Mouse (Mus musculus) CH12.LX (cell line): ENCODE data around the gene Hcrt. TPM values are rescaled to one million over a fixed set of nuclear protein-coding genes. Genes with fewer than 3 reads are reported as not detected.

Experiments used
- DNase-seq: peaks from one replicate; pipeline ENCODE4 v3.0.0-alpha.2; 2013; ENCODE audit errors: extremely low read depth
- H3K27ac ChIP-seq: 2 replicates; pipeline ENCODE4 v1.5.1; 2012; ENCODE audit warnings: low read depth, mild to moderate bottlenecking, control low read depth, moderate library complexity; ENCODE audit not compliant: insufficient read depth
- H3K27me3 ChIP-seq: replicated peaks from 2 replicates; pipeline ENCODE3; 2012; ENCODE audit warnings: inconsistent platforms
- H3K36me3 ChIP-seq, 2 experiments: replicated peaks in 1 of 2; 2 replicates each; pipeline versions ENCODE3 to v1.6.1; 2012; ENCODE audit warnings: inconsistent platforms in 1 of 2, low read length in 1 of 2, mild to moderate bottlenecking in 1 of 2, mixed read lengths in 1 of 2, moderate library complexity in 1 of 2; ENCODE audit not compliant: control insufficient read depth in 1 of 2, insufficient read depth in 1 of 2
- H3K4me1 ChIP-seq, 2 experiments: 2 replicates each; pipeline ENCODE4 v1.6.1; 2012; ENCODE audit warnings: inconsistent platforms in 1 of 2, moderate library complexity in 1 of 2; ENCODE audit not compliant: insufficient read depth in 2 of 2, control insufficient read depth in 1 of 2
- H3K4me2 ChIP-seq: 2 replicates; pipeline ENCODE4 v1.6.1; 2012; ENCODE audit warnings: low read depth, mild to moderate bottlenecking, control low read depth; ENCODE audit not compliant: poor library complexity, insufficient read depth, severe bottlenecking
- H3K4me3 ChIP-seq, 3 experiments: fragments of 150-350 bp in 1 of 3; sonication (generic) in 1 of 3; replicated peaks in 1 of 3; 2 replicates each; pipeline versions ENCODE3 to v1.5.1; 2011 to 2012; ENCODE audit warnings: low read depth in 2 of 3, low read length in 2 of 3, mild to moderate bottlenecking in 2 of 3, moderate library complexity in 2 of 3, control low read depth in 1 of 3, improper control_type of control experiment in 1 of 3, inconsistent platforms in 1 of 3, mixed read lengths in 1 of 3; ENCODE audit not compliant: poor library complexity in 1 of 3
- H3K79me2 ChIP-seq: replicated peaks from 2 replicates; pipeline ENCODE4 v1.6.1; 2012; ENCODE audit warnings: mild to moderate bottlenecking, moderate library complexity; ENCODE audit not compliant: control insufficient read depth, poor library complexity, insufficient read depth, severe bottlenecking; ENCODE audit errors: extremely low read depth
- H3K9ac ChIP-seq: 2 replicates; pipeline ENCODE4 v1.6.1; 2012; ENCODE audit warnings: low read depth, mild to moderate bottlenecking, control low read depth, moderate library complexity; ENCODE audit not compliant: insufficient read depth
- H3K9me3 ChIP-seq: replicated peaks from 2 replicates; pipeline ENCODE3; 2012; ENCODE audit warnings: low read length, inconsistent platforms, mixed read lengths
- BHLHE40 ChIP-seq: IDR thresholded peaks from 2 replicates; pipeline ENCODE4 v1.6.1; 2011; ENCODE audit warnings: mild to moderate bottlenecking, low read depth, low read length, improper control_type of control experiment
- CHD1 ChIP-seq: IDR thresholded peaks from 2 replicates; pipeline ENCODE4 v1.6.1; 2012; ENCODE audit warnings: low read depth, low read length, improper control_type of control experiment, inconsistent platforms
- CHD2 ChIP-seq: IDR thresholded peaks from 2 replicates; pipeline ENCODE4 v1.6.1; 2011; ENCODE audit warnings: low read length, improper control_type of control experiment
- CTCF ChIP-seq, 2 experiments: IDR thresholded peaks in 1 of 2; conservative IDR thresholded peaks in 1 of 2; 2 replicates each; pipeline ENCODE4 v1.5.1; 2011 to 2012; ENCODE audit warnings: low read depth in 2 of 2, low read length in 2 of 2, improper control_type of control experiment in 1 of 2, inconsistent platforms in 1 of 2, mild to moderate bottlenecking in 1 of 2, moderate library complexity in 1 of 2
- E2F4 ChIP-seq: IDR thresholded peaks from 2 replicates; pipeline ENCODE4 v1.6.1; 2011; ENCODE audit warnings: low read depth, low read length, improper control_type of control experiment; ENCODE audit not compliant: insufficient replicate concordance
- ELF1 ChIP-seq: IDR thresholded peaks from 2 replicates; pipeline ENCODE4 v1.6.1; 2014; ENCODE audit warnings: low read depth, mild to moderate bottlenecking, inconsistent platforms, low read length, improper control_type of control experiment
- EP300 ChIP-seq: IDR thresholded peaks from 2 replicates; pipeline ENCODE4 v1.6.1; 2011; ENCODE audit warnings: low read length, improper control_type of control experiment
- ETS1 ChIP-seq: conservative IDR thresholded peaks from 2 replicates; pipeline ENCODE4 v1.6.1; 2012; ENCODE audit warnings: low read depth, mild to moderate bottlenecking, inconsistent platforms, low read length, improper control_type of control experiment, moderate library complexity
- IRF4 ChIP-seq: IDR thresholded peaks from 2 replicates; pipeline ENCODE4 v1.6.1; 2014; ENCODE audit warnings: low read depth, mild to moderate bottlenecking, inconsistent platforms, low read length, improper control_type of control experiment
- JUN ChIP-seq: IDR thresholded peaks from 2 replicates; pipeline ENCODE4 v1.6.1; 2011; ENCODE audit warnings: low read depth, mild to moderate bottlenecking, low read length, improper control_type of control experiment, moderate library complexity; ENCODE audit not compliant: insufficient read depth
- JUND ChIP-seq: conservative IDR thresholded peaks from 2 replicates; pipeline ENCODE4 v1.6.1; 2011; ENCODE audit warnings: low read depth, low read length, improper control_type of control experiment
- KAT2A ChIP-seq: IDR thresholded peaks from 2 replicates; pipeline ENCODE4 v1.6.1; 2012; ENCODE audit warnings: low read length, improper control_type of control experiment, inconsistent platforms; ENCODE audit not compliant: insufficient replicate concordance
- MAX ChIP-seq: IDR thresholded peaks from 2 replicates; pipeline ENCODE4 v1.6.1; 2011; ENCODE audit warnings: low read length, improper control_type of control experiment
- MEF2A ChIP-seq: IDR thresholded peaks from 2 replicates; pipeline ENCODE4 v1.6.1; 2014; ENCODE audit warnings: low read depth, mild to moderate bottlenecking, inconsistent platforms, low read length, improper control_type of control experiment, borderline replicate concordance
- MXI1 ChIP-seq: IDR thresholded peaks from 2 replicates; pipeline ENCODE4 v1.6.1; 2011; ENCODE audit warnings: mild to moderate bottlenecking, low read depth, low read length, improper control_type of control experiment
- MYC ChIP-seq: IDR thresholded peaks from 2 replicates; pipeline ENCODE4 v1.6.1; 2011; ENCODE audit warnings: low read depth, mild to moderate bottlenecking, improper control_type of control experiment, low read length
- POLR2A ChIP-seq: IDR thresholded peaks from 2 replicates; pipeline ENCODE4 v1.6.1; 2011; ENCODE audit warnings: low read depth, mild to moderate bottlenecking, improper control_type of control experiment, low read length
- RCOR1 ChIP-seq: conservative IDR thresholded peaks from 2 replicates; pipeline ENCODE4 v1.6.1; 2012; ENCODE audit warnings: low read depth, mild to moderate bottlenecking, inconsistent platforms, low read length, improper control_type of control experiment
- SMC3 ChIP-seq: IDR thresholded peaks from 2 replicates; pipeline ENCODE4 v1.6.1; 2011; ENCODE audit warnings: low read depth, low read length, improper control_type of control experiment
- TBP ChIP-seq: conservative IDR thresholded peaks from 2 replicates; pipeline ENCODE4 v1.6.1; 2011; ENCODE audit warnings: low read depth, low read length, improper control_type of control experiment
- TCF12 ChIP-seq: IDR thresholded peaks from 2 replicates; pipeline ENCODE4 v1.6.1; 2014; ENCODE audit warnings: low read depth, mild to moderate bottlenecking, inconsistent platforms, low read length, improper control_type of control experiment
- UBTF ChIP-seq: IDR thresholded peaks from 2 replicates; pipeline ENCODE4 v1.6.1; 2012; ENCODE audit warnings: low read depth, mild to moderate bottlenecking, inconsistent platforms, low read length, improper control_type of control experiment, moderate library complexity
- USF1 ChIP-seq: IDR thresholded peaks from 2 replicates; pipeline ENCODE4 v1.6.1; 2014; ENCODE audit warnings: low read depth, mild to moderate bottlenecking, inconsistent platforms, low read length, improper control_type of control experiment
- USF2 ChIP-seq: conservative IDR thresholded peaks from 2 replicates; pipeline ENCODE4 v1.6.1; 2011; ENCODE audit warnings: low read depth, low read length, improper control_type of control experiment
- ZNF384 ChIP-seq: IDR thresholded peaks from 2 replicates; pipeline ENCODE4 v1.6.1; 2012; ENCODE audit warnings: low read depth, low read length, improper control_type of control experiment, inconsistent platforms
- dilution Hi-C: fragments of 300-500 bp; cut with MboI; formaldehyde crosslinking; loops from 2 replicates; pipeline ENCODE4 v1.14.3; 2020; ENCODE audit warnings: low sequenced_read_pairs; ENCODE audit not compliant: extremely low pct_unique_long_range_greater_than_20kb, extremely low pct_ligation_motif_present
- in situ Hi-C: fragments of 300-500 bp; cut with MboI; formaldehyde crosslinking; loops from 3 replicates; pipeline ENCODE4 v1.14.3; 2019; ENCODE audit warnings: low sequenced_read_pairs, low pct_ligation_motif_present, low pct_unique_long_range_greater_than_20kb, mixed read lengths
- polyA plus RNA-seq: library from polyadenylated mRNA; unstranded; fragments of >175 nt; gene quantifications from 2 replicates; pipeline ENCODE4 v1.2.1, GENCODE M21; 2012; ENCODE audit warnings: low read depth; ENCODE audit not compliant: insufficient read length
- total RNA-seq, 2 experiments: library from RNA; depleted of rRNA; stranded (reverse); fragments of 300-350 nt in 1 of 2; fragments of >200 nt in 1 of 2; gene quantifications; 2 replicates each; pipeline ENCODE4 v1.2.3; 2012 to 2014

Gene Hcrt
- total and polyA plus RNA-seq, 3 experiments = not detected

- dilution Hi-C loops = no loop called here
- Histone ChIP-seq H3K4me1 (peaks cover 4 to 37% of the 10 kb centered on the region in 2 experiments), H3K27me3 (no peaks in the 10 kb centered on the region), H3K4me3 (no peak overlapping the region), H3K9ac (no peak overlapping the region), H3K4me2 (no peak overlapping the region), H3K79me2 (no peaks in the 10 kb centered on the region), H3K36me3 (peaks cover 11 to 36% of the 10 kb centered on the region in 2 experiments), H3K9me3 (no peaks in the 10 kb centered on the region), H3K27ac (no peak overlapping the region)
- DNase-seq = no peak
- in situ Hi-C loops = no loop called here
- TF ChIP-seq CTCF (conservative IDR thresholded peaks at IDR 0.05 in 1 of 2, IDR thresholded peaks at IDR 0.05 in 1 of 2; ENCODE audit: low read depth in 2 of 2, low read length in 2 of 2) (peak in 1 of 2 experiments; percentile 21; a peak in 1 of 4 replicates), JUN (no peak)
These were observed 15.3 kb upstream of the Hcrt start for GRCm38 (mm10) chr11:100778069-100778468.

GRCm38 (mm10) chr11:100775921-100776320 is 13.2 kb upstream of the Hcrt start:
- peak overlapping the region; percentile 9 for H3K27ac ChIP-seq
- peak; percentile 82 for DNase-seq
- H3K36me3 ChIP-seq = peaks cover 0 to 16% of the 10 kb centered on the region in 2 experiments
- dilution Hi-C loops = no loop called here
- peaks cover 4 to 37% of the 10 kb centered on the region in 2 experiments for H3K4me1 ChIP-seq
- no peak overlapping the region for H3K9ac ChIP-seq
- H3K79me2 ChIP-seq = no peaks in the 10 kb centered on the region
- H3K27me3 ChIP-seq = no peaks in the 10 kb centered on the region
- TF ChIP-seq E2F4 (no peak), TBP (peak; percentile 94), JUN (no peak), ETS1 (peak; percentile 43), JUND (0 out of 2 replicates have a peak, but pooled peaks have one; percentile 15), KAT2A (no peak), UBTF (peak; percentile 98), ELF1 (no peak), MAX (0 out of 2 replicates have a peak, but pooled peaks have one; percentile 29), BHLHE40 (0 out of 2 replicates have a peak, but pooled peaks have one; percentile 15), MXI1 (no peak), IRF4 (peak; percentile 26; the same call in 1 of the 2 replicates)
- in situ Hi-C loops = no loop called here
- H3K4me3 ChIP-seq = no peak overlapping the region
- H3K9me3 ChIP-seq = no peaks in the 10 kb centered on the region
- peak overlapping the region; percentile 19; the same call in 1 of the 2 replicates for H3K4me2 ChIP-seq

GRCm38 (mm10) chr11:100774261-100774660 is 11.5 kb upstream of the Hcrt start:
- Histone ChIP-seq H3K9ac (no peak overlapping the region), H3K4me3 (no peak overlapping the region), H3K27me3 (no peaks in the 10 kb centered on the region), H3K36me3 (peaks cover 0 to 4% of the 10 kb centered on the region in 2 experiments), H3K27ac (no peak overlapping the region), H3K79me2 (no peaks in the 10 kb centered on the region), H3K4me2 (no peak overlapping the region), H3K9me3 (no peaks in the 10 kb centered on the region), H3K4me1 (peaks cover 7 to 45% of the 10 kb centered on the region in 2 experiments)
- TF ChIP-seq IRF4 = no peak
- TF ChIP-seq JUN = no peak
- TF ChIP-seq TCF12 = no peak
- TF ChIP-seq SMC3 = no peak
- no peak for TF ChIP-seq CHD1
- TF ChIP-seq JUND = no peak
- TF ChIP-seq ETS1 = no peak
- TF ChIP-seq USF1 = no peak
- TF ChIP-seq UBTF = no peak
- no peak for TF ChIP-seq POLR2A
- no peak for TF ChIP-seq USF2
- no peak for TF ChIP-seq ZNF384
- no peak for TF ChIP-seq BHLHE40
- TF ChIP-seq CHD2 = no peak
- TF ChIP-seq MEF2A = no peak
- TF ChIP-seq EP300 = no peak
- no peak for TF ChIP-seq TBP
- no peak for TF ChIP-seq MAX
- no peak for TF ChIP-seq MYC
- no peak for TF ChIP-seq RCOR1
- dilution Hi-C loops (no loop called here), in situ Hi-C loops (no loop called here)
- peak; percentile 59 for DNase-seq
